Mouse (Mus musculus): ENCODE data around the gene Prdm10.

DNA sequence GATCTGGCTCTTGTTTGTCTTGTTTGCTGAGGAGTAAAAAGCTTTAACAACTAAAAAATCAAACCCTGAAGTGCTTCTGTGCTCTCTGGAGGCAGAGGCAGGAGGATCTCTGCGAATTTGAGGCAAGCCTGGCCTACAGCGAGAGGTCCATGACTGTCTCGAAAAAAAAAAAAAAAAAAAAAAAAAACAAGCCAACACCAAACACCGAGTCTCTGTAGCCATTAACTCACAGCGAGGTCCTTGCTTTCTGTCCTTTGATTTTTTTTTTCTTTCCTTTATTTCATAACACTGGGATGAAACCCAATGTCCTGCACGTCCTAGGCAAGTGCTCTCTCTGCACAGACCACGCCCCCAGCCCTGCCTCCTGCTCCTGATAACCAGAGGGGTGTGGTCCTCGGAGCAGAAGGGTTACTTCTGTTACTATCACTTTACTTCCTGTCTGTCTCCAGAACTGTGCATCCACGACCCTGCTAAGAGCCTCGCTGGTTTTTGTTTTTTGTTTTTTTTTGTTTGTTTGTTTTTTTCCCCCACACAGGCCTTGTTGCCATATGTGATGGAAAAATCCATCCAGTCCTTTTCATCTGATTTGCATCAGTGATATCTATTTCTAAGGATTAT lies 28.0 kb upstream of the Prdm10 start:
- TF ChIP-seq CTCF (IDR thresholded peaks at IDR 0.05) (no peak), EP300 (IDR thresholded peaks at IDR 0.05) (no peak)
